Mouse (Mus musculus) cerebellum, adult 2 months (tissue): ENCODE measurements around the gene Mlf2. TPM values are rescaled to one million over a fixed set of nuclear protein-coding genes. Genes with fewer than 3 reads are reported as not detected.

Experiments
- DNase-seq, 2 experiments: peaks; one replicate each; pipeline ENCODE4 v3.0.0; 2021
- H3K27ac ChIP-seq: fragments of 200-500 bp; 2 replicates; pipeline ENCODE4 v1.5.1; 2012; ENCODE audit warnings: low read length, control low read depth, inconsistent platforms; ENCODE audit not compliant: insufficient read depth
- H3K27me3 ChIP-seq: fragments of 200-500 bp; 2 replicates; pipeline ENCODE4 v1.6.1; 2012; ENCODE audit warnings: inconsistent platforms, mild to moderate bottlenecking, low read length, moderate library complexity; ENCODE audit not compliant: control insufficient read depth, insufficient read depth
- H3K4me1 ChIP-seq: fragments of 200-500 bp; 2 replicates; pipeline ENCODE4 v1.6.1; 2011; ENCODE audit warnings: low read length; ENCODE audit not compliant: control insufficient read depth, insufficient read depth
- H3K4me3 ChIP-seq: fragments of 200-500 bp; replicated peaks from 2 replicates; pipeline ENCODE3; 2011; ENCODE audit warnings: mild to moderate bottlenecking, low read depth, low read length, control low read depth; ENCODE audit not compliant: insufficient read depth
- CTCF ChIP-seq: fragments of 200-500 bp; IDR thresholded peaks from 2 replicates; pipeline ENCODE4 v1.5.1; 2011; ENCODE audit warnings: low read depth, mild to moderate bottlenecking, control low read depth, low read length, moderate library complexity, borderline replicate concordance; ENCODE audit not compliant: insufficient read depth
- POLR2A ChIP-seq: fragments of 200-500 bp; IDR thresholded peaks from 2 replicates; pipeline ENCODE4 v1.6.1; 2011; ENCODE audit warnings: low read length, control low read depth, borderline replicate concordance; ENCODE audit not compliant: insufficient read depth
- WGBS: fragments of 180-500 bp; shearing (Covaris S2); methylation state at CpG from one replicate; pipeline ENCODE4 v1.1.7; 2018; 5-methylcytosine and 5-hydroxymethylcytosine counted together
- polyA plus RNA-seq: library from polyadenylated mRNA; depleted of rRNA; stranded (reverse); fragments of >200 nt; gene quantifications from 2 replicates; pipeline ENCODE4 v1.2.3, GENCODE M21; 2012; rRNA removed

The Mlf2 gene
- polyA plus RNA-seq, 1 experiment: 669 TPM

GRCm38 (mm10) chr6:124967766-124968165 lies 36.6 kb downstream of the Mlf2 start:
- no peak for TF ChIP-seq POLR2A
- TF ChIP-seq CTCF: peak; percentile 48; the same call in 1 of the 2 replicates
- 68% methylated on average over 4 of the region's 4 CpGs for WGBS

More at GRCm38 (mm10) chr6:124967766-124968165, 36.6 kb downstream of the Mlf2 start:
- Histone ChIP-seq H3K27me3 (no peaks in the 10 kb centered on the region), H3K4me3 (no peak overlapping the region), H3K27ac (no peak overlapping the region), H3K4me1 (peaks cover 5% of the 10 kb centered on the region; the same call in 1 of the 2 replicates)
- peak; percentile 29 to 65 for DNase-seq

Other genes with a start within 250 kb of the Mlf2 start
- gene Emg1, start 219.2 kb upstream of the Mlf2 start, polyA plus RNA-seq: 93.3 and 101 TPM in 2 replicates
- 114 and 115 TPM in 2 replicates for gene Phb2, start 219.1 kb upstream of the Mlf2 start, polyA plus RNA-seq
- 2.2 and 2.4 TPM in 2 replicates for gene Ptpn6, start 192.7 kb upstream of the Mlf2 start, polyA plus RNA-seq
- 320 and 329 TPM in 2 replicates for gene Grcc10, start 190.0 kb upstream of the Mlf2 start, polyA plus RNA-seq
- gene Gm45234, start 175.4 kb upstream of the Mlf2 start, polyA plus RNA-seq: not detected in 2 replicates
- gene Atn1, start 174.9 kb upstream of the Mlf2 start, polyA plus RNA-seq: 83.5 and 90.3 TPM in 2 replicates
- gene Eno2, start 161.7 kb upstream of the Mlf2 start, polyA plus RNA-seq: 888 and 918 TPM in 2 replicates
- gene Lrrc23, start 151.7 kb upstream of the Mlf2 start, polyA plus RNA-seq: 4.9 and 6.7 TPM in 2 replicates
- 12.1 and 13.8 TPM in 2 replicates for gene Spsb2, start 122.7 kb upstream of the Mlf2 start, polyA plus RNA-seq
- gene Tpi1, start 117.1 kb upstream of the Mlf2 start, polyA plus RNA-seq: 1,162 and 1,205 TPM in 2 replicates
- gene Usp5, start 101.9 kb upstream of the Mlf2 start, polyA plus RNA-seq: 155 and 159 TPM in 2 replicates
- 1.3 and 1.4 TPM in 2 replicates for gene Cdca3, start 101.8 kb upstream of the Mlf2 start, polyA plus RNA-seq
- 0.84 and 1.3 TPM in 2 replicates for gene Gnb3, start 91.1 kb upstream of the Mlf2 start, polyA plus RNA-seq
- gene P3h3, start 73.6 kb upstream of the Mlf2 start, polyA plus RNA-seq: 106 and 112 TPM in 2 replicates
- gene Gpr162, start 67.4 kb upstream of the Mlf2 start, polyA plus RNA-seq: 177 and 183 TPM in 2 replicates
- 0.05 and 0.26 TPM in 2 replicates for gene Cd4, start 43.2 kb upstream of the Mlf2 start, polyA plus RNA-seq
- gene Lag3, start 19.7 kb upstream of the Mlf2 start, polyA plus RNA-seq: 1.5 TPM in 2 replicates
- gene Ptms, start 11.3 kb upstream of the Mlf2 start, polyA plus RNA-seq: 958 and 983 TPM in 2 replicates
- gene Cops7a, start 34.2 kb downstream of the Mlf2 start, polyA plus RNA-seq: 276 and 289 TPM in 2 replicates
- 104 and 109 TPM in 2 replicates for gene Pianp, start 65.3 kb downstream of the Mlf2 start, polyA plus RNA-seq
- gene Zfp384, start 77.8 kb downstream of the Mlf2 start, polyA plus RNA-seq: 57.3 and 64.8 TPM in 2 replicates
- 75.7 and 80.2 TPM in 2 replicates for gene Ing4, start 108.4 kb downstream of the Mlf2 start, polyA plus RNA-seq
- gene Acrbp, start 118.3 kb downstream of the Mlf2 start, polyA plus RNA-seq: 23.7 and 24.8 TPM in 2 replicates
- 0.57 and 0.84 TPM in 2 replicates for gene Lpar5, start 136.5 kb downstream of the Mlf2 start, polyA plus RNA-seq
- 110 and 112 TPM in 2 replicates for gene Chd4, start 164.6 kb downstream of the Mlf2 start, polyA plus RNA-seq
- 24.5 and 24.9 TPM in 2 replicates for gene Nop2, start 200.5 kb downstream of the Mlf2 start, polyA plus RNA-seq
- gene Iffo1, start 213.9 kb downstream of the Mlf2 start, polyA plus RNA-seq: 95.4 and 96.0 TPM in 2 replicates
- 5,061 and 5,782 TPM in 2 replicates for gene Gapdh, start 235.1 kb downstream of the Mlf2 start, polyA plus RNA-seq